15 mouse cellular contexts compared by ENCODE assay signal in genomic region chr3:69296270-69296669, GRCm38 (mm10).
"Had no signal": no experiment of that assay in that cellular context is flagged by ENCODE, and none has a peak within 500 bp of the region (broad histone marks: within the 10 kb centered on the region; RNA-seq: fewer than 3 reads in every experiment).

No protein-coding gene starts in this region.

- ATAC-seq: intestine, embryonic 15.5 days had no signal

- H3K4me3 ChIP-seq: intestine, embryonic 15.5 days; kidney, embryonic 15.5 days; left cerebral cortex, adult 2 months; liver, embryonic 13.5 days had no signal

- H3K4me2 ChIP-seq: intestine, embryonic 15.5 days; kidney, embryonic 15.5 days; liver, embryonic 13.5 days; midbrain, embryonic 11.5 days had no signal

- H3K27me3 ChIP-seq: intestine, embryonic 15.5 days; kidney, embryonic 15.5 days; liver, embryonic 13.5 days had no signal

- H3K9me3 ChIP-seq: intestine, embryonic 15.5 days; kidney, embryonic 15.5 days; liver, embryonic 13.5 days had no signal

- H3K36me3 ChIP-seq: intestine, embryonic 15.5 days; kidney, embryonic 15.5 days; liver, embryonic 13.5 days had no signal

- H3K9ac ChIP-seq: intestine, embryonic 15.5 days; kidney, embryonic 15.5 days; liver, embryonic 13.5 days had no signal

- DNase-seq: kidney, adult 11 months; kidney, adult 8-10 months; kidney, postnatal 10 days; kidney, postnatal 36 days; layer of hippocampus, postnatal 36 days; liver, embryonic 13.5 days; lung, adult 2 months; midbrain, embryonic 14.5 days; thymus, adult 2 months; thymus, postnatal 14 days; thymus, postnatal 4 days had no signal

- H3K27ac ChIP-seq: intestine, embryonic 15.5 days; kidney, embryonic 15.5 days; left cerebral cortex, adult 2 months; liver, embryonic 13.5 days had no signal

- H3K4me1 ChIP-seq: intestine, embryonic 15.5 days; kidney, embryonic 15.5 days; liver, embryonic 13.5 days had no signal
